Mouse (Mus musculus): ENCODE results near the gene Mef2c. TPM values are rescaled to one million over a fixed set of nuclear protein-coding genes. Genes with fewer than 3 reads are reported as not detected.

The Mef2c gene
- polyA plus RNA-seq, 1 experiment from 2014 or later: 114 TPM

DNA sequence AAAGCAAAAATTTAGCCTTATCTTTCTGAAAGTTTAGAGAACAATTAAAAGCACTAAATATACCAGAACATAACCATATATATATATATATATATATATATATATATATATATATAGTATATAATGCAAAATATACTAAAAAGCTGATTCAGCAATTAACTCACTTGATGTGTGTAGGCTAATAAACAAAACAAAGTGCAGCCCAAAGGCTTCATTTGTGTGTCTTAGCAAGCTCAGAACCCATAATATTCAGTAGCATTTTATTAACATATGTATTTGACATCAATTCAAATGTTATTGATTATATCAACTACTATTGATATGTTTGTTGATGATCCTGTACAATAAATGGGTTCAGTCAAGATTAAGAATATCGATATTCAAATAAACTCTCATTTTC lies 3.9 kb downstream of the Mef2c start:
- H3K4me3 ChIP-seq (ENCODE audit: control insufficient read depth in 1 of 2, insufficient read depth in 1 of 2, low read depth in 1 of 2, low read length in 2 of 2): no peak overlapping the region
- no peaks in the 10 kb centered on the region for H3K9me3 ChIP-seq (ENCODE audit: control insufficient read depth, low read length)
- H3K27me3 ChIP-seq (ENCODE audit: control insufficient read depth, insufficient read depth, low read length): no peaks in the 10 kb centered on the region
- H3K9ac ChIP-seq (ENCODE audit: low read length): no peak overlapping the region
- ATAC-seq (ENCODE audit: insufficient number of reproducible peaks, insufficient read depth, low FRiP score, low read depth): no peak
- 79% methylated on average over 1 of the region's 1 CpGs for WGBS
- no peak overlapping the region for H3K27ac ChIP-seq (replicated peaks in 1 of 2; ENCODE audit: control insufficient read depth in 1 of 2, insufficient read depth in 1 of 2, low read depth in 2 of 2, low read length in 2 of 2)
- no peak overlapping the region for H3K4me2 ChIP-seq (ENCODE audit: low read length)
- H3K4me1 ChIP-seq (ENCODE audit: control insufficient read depth in 2 of 2, insufficient read depth in 2 of 2, low read length in 2 of 2): no peaks in the 10 kb centered on the region
- H3K36me3 ChIP-seq (ENCODE audit: control insufficient read depth, insufficient read depth, low read length): no peaks in the 10 kb centered on the region

DNA sequence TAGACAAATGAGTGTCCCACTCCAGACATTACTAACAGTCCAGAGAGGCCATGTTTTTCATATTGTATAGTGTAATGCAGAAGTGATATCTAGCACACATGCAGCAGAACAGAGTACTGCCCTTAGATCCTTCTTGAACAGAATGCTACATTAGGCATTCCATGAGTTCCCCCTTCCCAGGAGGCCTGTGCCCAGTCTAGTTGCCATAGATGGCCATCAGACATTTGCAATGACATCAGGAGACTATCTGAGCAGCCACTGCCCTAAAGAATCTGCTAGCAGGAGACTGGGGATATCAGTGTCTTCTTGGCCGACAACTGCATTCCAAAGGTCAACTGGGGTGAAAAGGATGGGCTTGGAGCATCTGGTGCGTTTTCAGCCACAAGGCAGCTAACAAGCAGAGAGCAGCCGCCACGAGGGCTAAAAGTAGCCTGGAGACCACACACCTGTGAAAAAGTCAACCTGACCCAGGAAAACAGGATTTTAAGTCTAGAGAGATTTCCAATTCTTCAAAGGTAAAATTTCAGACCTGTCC lies 11.2 kb downstream of the Mef2c start:
- Histone ChIP-seq H3K9me3 (ENCODE audit: control insufficient read depth, low read length) (no peaks in the 10 kb centered on the region), H3K27me3 (ENCODE audit: control insufficient read depth, insufficient read depth, low read length) (no peaks in the 10 kb centered on the region), H3K27ac (replicated peaks in 1 of 2; ENCODE audit: control insufficient read depth in 1 of 2, insufficient read depth in 1 of 2, low read depth in 2 of 2, low read length in 2 of 2) (no peak overlapping the region), H3K4me3 (ENCODE audit: control insufficient read depth in 1 of 2, insufficient read depth in 1 of 2, low read depth in 1 of 2, low read length in 2 of 2) (no peak overlapping the region), H3K4me2 (ENCODE audit: low read length) (no peak overlapping the region), H3K36me3 (ENCODE audit: control insufficient read depth, insufficient read depth, low read length) (no peaks in the 10 kb centered on the region), H3K4me1 (ENCODE audit: control insufficient read depth in 2 of 2, insufficient read depth in 2 of 2, low read length in 2 of 2) (0 out of 4 replicates have a peak, but pooled peaks cover 0 to 2% of the 10 kb centered on the region in 2 experiments), H3K9ac (ENCODE audit: low read length) (no peak overlapping the region)
- no peak for ATAC-seq (ENCODE audit: insufficient number of reproducible peaks, insufficient read depth, low FRiP score, low read depth)
- WGBS: 32% methylated on average over 4 of the region's 4 CpGs

DNA sequence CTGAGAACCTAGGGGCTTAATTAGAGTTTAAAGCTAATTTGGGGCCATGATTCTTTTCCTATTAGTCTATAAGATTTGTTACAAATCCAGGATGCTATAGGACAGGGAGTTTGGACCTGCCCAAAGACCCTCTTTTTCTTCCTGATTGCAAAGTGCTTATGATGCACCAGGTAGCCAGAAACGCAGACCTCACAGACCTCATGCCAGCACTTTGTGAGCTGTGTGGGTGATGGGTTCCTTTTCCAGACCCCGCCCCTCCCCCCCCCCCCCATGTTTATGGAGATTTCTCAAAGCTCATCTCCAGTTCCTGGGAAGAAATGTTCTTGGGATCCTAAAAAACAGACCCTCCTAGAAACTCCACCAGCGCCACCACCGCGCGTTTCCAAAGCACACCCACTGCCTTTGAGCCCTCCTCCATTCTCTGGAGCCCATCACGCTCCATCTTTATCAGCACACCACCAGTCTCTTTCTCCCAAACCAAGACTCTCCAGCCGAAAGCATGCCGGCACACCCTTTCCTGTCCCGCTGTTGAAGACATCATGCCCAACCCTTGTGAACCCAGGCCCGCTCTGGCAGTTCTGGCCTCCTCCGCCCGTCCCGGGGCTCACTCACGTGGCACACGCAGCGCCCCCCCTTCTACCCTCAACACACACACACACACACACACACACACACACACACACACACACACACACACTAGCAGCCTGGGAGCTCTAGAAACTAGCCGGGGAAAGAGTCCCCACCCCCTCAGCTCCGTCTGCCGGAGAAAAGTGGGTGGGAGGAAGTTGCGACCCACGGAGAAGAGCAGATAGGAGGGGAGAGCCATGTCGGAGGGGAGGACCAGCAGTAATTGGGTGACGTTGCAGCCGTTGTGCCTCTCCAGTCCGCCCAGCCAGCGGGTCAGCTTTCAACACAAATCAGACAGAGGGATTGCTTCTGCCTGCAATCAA lies 14.1 kb downstream of the Mef2c start:
- Histone ChIP-seq H3K9ac (ENCODE audit: low read length) (peak overlapping the region; percentile 79), H3K4me1 (ENCODE audit: control insufficient read depth in 2 of 2, insufficient read depth in 2 of 2, low read length in 2 of 2) (0 out of 4 replicates have a peak, but pooled peaks cover 0 to 2% of the 10 kb centered on the region in 2 experiments), H3K27me3 (ENCODE audit: control insufficient read depth, insufficient read depth, low read length) (no peaks in the 10 kb centered on the region), H3K4me3 (ENCODE audit: control insufficient read depth in 1 of 2, insufficient read depth in 1 of 2, low read depth in 1 of 2, low read length in 2 of 2) (peak overlapping the region; percentile 60 to 69), H3K4me2 (ENCODE audit: low read length) (peak overlapping the region; percentile 75), H3K27ac (replicated peaks in 1 of 2; ENCODE audit: control insufficient read depth in 1 of 2, insufficient read depth in 1 of 2, low read depth in 2 of 2, low read length in 2 of 2) (peak overlapping the region; percentile 80), H3K36me3 (ENCODE audit: control insufficient read depth, insufficient read depth, low read length) (no peaks in the 10 kb centered on the region), H3K9me3 (ENCODE audit: control insufficient read depth, low read length) (no peaks in the 10 kb centered on the region)
- peak; percentile 81 for ATAC-seq (ENCODE audit: insufficient number of reproducible peaks, insufficient read depth, low FRiP score, low read depth)
- WGBS: 0% methylated on average over 26 of the region's 27 CpGs

DNA sequence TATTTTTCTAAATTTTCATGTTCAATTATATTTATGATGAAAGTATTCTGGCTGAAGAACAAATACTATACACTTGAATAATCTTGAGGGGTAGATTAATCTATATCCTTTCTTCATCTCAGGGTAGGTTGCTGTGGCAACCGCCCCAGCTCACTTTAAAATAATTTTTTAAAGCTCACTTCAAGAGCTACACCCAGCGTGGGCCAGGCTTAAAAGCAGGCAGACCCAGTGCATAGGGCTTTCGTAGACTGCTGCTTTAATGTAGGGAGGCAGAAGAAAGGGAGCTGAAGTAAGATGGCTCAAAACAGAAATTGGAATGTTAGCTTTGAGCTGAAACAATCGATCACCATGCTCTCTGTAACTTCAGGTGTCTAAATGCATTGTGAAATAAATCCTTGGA lies 17.0 kb downstream of the Mef2c start:
- 68% methylated on average over 4 of the region's 4 CpGs for WGBS
- H3K27me3 ChIP-seq (ENCODE audit: control insufficient read depth, insufficient read depth, low read length): no peaks in the 10 kb centered on the region

DNA sequence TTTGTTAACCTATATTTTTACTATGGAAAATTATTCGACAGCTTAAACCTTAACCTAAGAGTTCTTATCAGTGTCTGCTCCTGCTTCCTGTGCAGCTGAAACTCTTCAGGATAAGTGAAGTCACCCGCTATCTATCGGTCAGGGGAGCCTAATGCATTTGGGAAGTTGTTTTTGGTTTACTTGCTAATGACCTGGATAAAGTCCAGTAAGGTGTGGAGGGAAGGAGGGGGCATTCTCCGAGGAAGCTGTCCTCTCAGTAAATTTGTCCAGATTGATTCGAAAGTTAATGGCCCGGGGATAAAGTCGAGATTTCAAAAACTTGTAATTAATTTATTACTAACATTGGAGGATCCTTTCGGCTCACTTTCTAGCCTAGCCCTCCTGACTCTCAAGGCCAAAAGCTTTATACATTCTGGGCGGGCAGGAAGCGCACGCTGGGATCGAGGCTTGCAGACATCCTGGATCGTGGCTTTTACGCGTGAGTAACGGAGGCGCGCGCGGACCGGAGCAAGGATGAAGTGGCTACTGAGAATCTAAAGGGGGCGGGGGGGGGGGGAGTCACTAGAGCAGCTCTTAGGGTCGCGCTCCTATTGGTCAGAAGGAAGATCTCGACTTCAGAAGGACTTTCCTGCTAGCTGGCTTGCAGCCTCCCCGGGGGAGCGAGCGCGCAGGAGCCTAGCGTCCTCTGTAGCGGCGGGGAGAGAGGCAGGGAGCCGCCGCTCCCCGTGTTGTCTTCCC lies 19.6 kb downstream of the Mef2c start:
- H3K9ac ChIP-seq (ENCODE audit: low read length): peak overlapping the region; percentile 87
- H3K4me3 ChIP-seq (ENCODE audit: control insufficient read depth in 1 of 2, insufficient read depth in 1 of 2, low read depth in 1 of 2, low read length in 2 of 2): peak overlapping the region; percentile 56 to 98
- H3K36me3 ChIP-seq (ENCODE audit: control insufficient read depth, insufficient read depth, low read length): no peaks in the 10 kb centered on the region
- under 1% methylated on average over 35 of the region's 35 CpGs for WGBS
- ATAC-seq (ENCODE audit: insufficient number of reproducible peaks, insufficient read depth, low FRiP score, low read depth): peak; percentile 74
- H3K4me1 ChIP-seq (ENCODE audit: control insufficient read depth in 2 of 2, insufficient read depth in 2 of 2, low read length in 2 of 2): 0 out of 4 replicates have a peak, but pooled peaks cover 0 to 3% of the 10 kb centered on the region in 2 experiments
- H3K27me3 ChIP-seq (ENCODE audit: control insufficient read depth, insufficient read depth, low read length): no peaks in the 10 kb centered on the region
- peak overlapping the region; percentile 64 for H3K4me2 ChIP-seq (ENCODE audit: low read length)
- no peaks in the 10 kb centered on the region for H3K9me3 ChIP-seq (ENCODE audit: control insufficient read depth, low read length)
- peak overlapping the region; percentile 96 to 97 for H3K27ac ChIP-seq (replicated peaks in 1 of 2; ENCODE audit: control insufficient read depth in 1 of 2, insufficient read depth in 1 of 2, low read depth in 2 of 2, low read length in 2 of 2)

More for the DNA sequence above, 17.0 kb downstream of the Mef2c start:
- no peak for ATAC-seq (ENCODE audit: insufficient number of reproducible peaks, insufficient read depth, low FRiP score, low read depth)
- no peak overlapping the region for H3K27ac ChIP-seq (replicated peaks in 1 of 2; ENCODE audit: control insufficient read depth in 1 of 2, insufficient read depth in 1 of 2, low read depth in 2 of 2, low read length in 2 of 2)
- no peak overlapping the region for H3K9ac ChIP-seq (ENCODE audit: low read length)
- H3K4me3 ChIP-seq (ENCODE audit: control insufficient read depth in 1 of 2, insufficient read depth in 1 of 2, low read depth in 1 of 2, low read length in 2 of 2): no peak overlapping the region
- H3K36me3 ChIP-seq (ENCODE audit: control insufficient read depth, insufficient read depth, low read length): no peaks in the 10 kb centered on the region
- no peak overlapping the region for H3K4me2 ChIP-seq (ENCODE audit: low read length)
- no peaks in the 10 kb centered on the region for H3K9me3 ChIP-seq (ENCODE audit: control insufficient read depth, low read length)
- 0 out of 4 replicates have a peak, but pooled peaks cover 0 to 3% of the 10 kb centered on the region in 2 experiments for H3K4me1 ChIP-seq (ENCODE audit: control insufficient read depth in 2 of 2, insufficient read depth in 2 of 2, low read length in 2 of 2)

DNA sequence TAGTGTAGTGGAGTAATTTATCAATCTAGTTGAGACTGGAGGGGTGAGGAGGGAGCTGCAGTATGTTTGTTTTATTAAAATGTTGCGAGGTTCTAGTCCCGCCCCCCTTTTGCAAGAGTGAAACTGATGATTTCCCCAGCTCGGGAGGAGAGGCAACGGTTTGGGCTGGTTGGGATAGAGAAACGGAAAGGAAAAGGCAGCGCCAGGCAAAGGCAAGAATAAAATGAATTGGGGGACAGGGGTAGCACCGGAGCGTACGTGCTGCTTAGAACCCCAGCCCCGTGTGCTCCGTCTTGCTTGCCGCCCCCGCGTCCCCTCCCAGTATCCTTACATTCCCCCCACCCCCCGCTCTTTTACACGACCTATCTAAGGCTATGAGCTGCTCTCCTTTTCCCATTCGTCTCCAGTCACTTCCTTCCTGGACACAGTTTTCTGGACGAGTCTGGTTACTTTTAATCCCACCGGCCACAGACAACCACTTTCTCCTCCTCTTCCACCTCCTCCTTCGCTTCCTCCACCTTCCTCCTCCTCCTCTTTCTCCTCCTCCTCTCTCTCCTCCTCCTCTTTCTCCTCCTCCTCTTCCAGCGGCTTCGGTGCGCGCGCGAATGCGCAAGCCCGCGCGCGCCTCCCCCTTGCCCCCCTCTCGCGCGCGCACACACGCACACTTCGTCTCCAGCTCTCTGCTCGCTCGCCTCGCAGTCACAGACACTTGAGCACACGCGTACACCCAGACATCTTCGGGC lies 20.5 kb downstream of the Mef2c start:
- H3K9me3 ChIP-seq (ENCODE audit: control insufficient read depth, low read length): no peaks in the 10 kb centered on the region
- H3K4me1 ChIP-seq (ENCODE audit: control insufficient read depth in 2 of 2, insufficient read depth in 2 of 2, low read length in 2 of 2): 0 out of 4 replicates have a peak, but pooled peaks cover 0 to 3% of the 10 kb centered on the region in 2 experiments
- under 1% methylated on average over 42 of the region's 43 CpGs for WGBS
- no peaks in the 10 kb centered on the region for H3K36me3 ChIP-seq (ENCODE audit: control insufficient read depth, insufficient read depth, low read length)
- H3K27ac ChIP-seq (replicated peaks in 1 of 2; ENCODE audit: control insufficient read depth in 1 of 2, insufficient read depth in 1 of 2, low read depth in 2 of 2, low read length in 2 of 2): peak overlapping the region; percentile 96 to 97
- peak overlapping the region; percentile 64 for H3K4me2 ChIP-seq (ENCODE audit: low read length)
- H3K27me3 ChIP-seq (ENCODE audit: control insufficient read depth, insufficient read depth, low read length): no peaks in the 10 kb centered on the region
- peak overlapping the region; percentile 87 for H3K9ac ChIP-seq (ENCODE audit: low read length)
- H3K4me3 ChIP-seq (ENCODE audit: control insufficient read depth in 1 of 2, insufficient read depth in 1 of 2, low read depth in 1 of 2, low read length in 2 of 2): peak overlapping the region; percentile 56 to 98
- ATAC-seq (ENCODE audit: insufficient number of reproducible peaks, insufficient read depth, low FRiP score, low read depth): peak; percentile 79
